Mouse (Mus musculus) intestine, embryonic 14.5 days (tissue): ENCODE results near the gene Guf1. TPM values are rescaled to one million over a fixed set of nuclear protein-coding genes. Genes with fewer than 3 reads are reported as not detected.

Source experiments
- ATAC-seq: fragments of 200-750 bp; cut with Nextera tagmentation; replicated peaks from 2 replicates; pipeline ENCODE4 v1.8.0; 2017; ENCODE audit warnings: low read depth, moderate number of reproducible peaks, moderate TSS enrichment, moderate library complexity; ENCODE audit not compliant: low FRiP score, low TSS enrichment
- DNase-seq: peaks from one replicate; pipeline ENCODE4 v3.0.0-alpha.2; 2018; ENCODE audit warnings: low spot score
- H3K27ac ChIP-seq: fragments of 300-500 bp; sonication (generic); 2 replicates; pipeline ENCODE4 v1.5.1; 2014; ENCODE audit warnings: low read depth, mild to moderate bottlenecking, control low read depth
- H3K27me3 ChIP-seq: fragments of 300-500 bp; sonication (generic); replicated peaks from 2 replicates; pipeline ENCODE4 v1.6.1; 2014; ENCODE audit warnings: low read length, control low read depth; ENCODE audit not compliant: control insufficient read depth, insufficient read depth
- H3K36me3 ChIP-seq: fragments of 300-500 bp; sonication (generic); 2 replicates; pipeline ENCODE4 v1.6.1; 2014; ENCODE audit warnings: low read length, control low read depth; ENCODE audit not compliant: control insufficient read depth, insufficient read depth
- H3K4me1 ChIP-seq: fragments of 300-500 bp; sonication (generic); replicated peaks from 2 replicates; pipeline ENCODE4 v1.6.1; 2014; ENCODE audit warnings: low read length, control low read depth, mixed read lengths; ENCODE audit not compliant: control insufficient read depth, insufficient read depth
- H3K4me2 ChIP-seq: fragments of 300-500 bp; sonication (generic); 2 replicates; pipeline ENCODE4 v1.6.1; 2014; ENCODE audit warnings: low read length
- H3K4me3 ChIP-seq: fragments of 300-500 bp; sonication (generic); 2 replicates; pipeline ENCODE4 v1.5.1; 2014; ENCODE audit warnings: low read depth, low read length, control low read depth, mixed read lengths
- H3K9ac ChIP-seq: fragments of 300-500 bp; sonication (generic); 2 replicates; pipeline ENCODE4 v1.6.1; 2014; ENCODE audit warnings: mild to moderate bottlenecking, low read length
- H3K9me3 ChIP-seq: fragments of 300-500 bp; sonication (generic); 2 replicates; pipeline ENCODE4 v1.6.1; 2016; ENCODE audit warnings: low read length, control low read depth; ENCODE audit not compliant: control insufficient read depth
- WGBS: fragments of 180-500 bp; shearing (Covaris S2); extraction: QIAGEN DNeasy Blood & Tissue Kit; methylation state at CpG from one replicate; pipeline ENCODE4 v1.1.7; 2014; 5-methylcytosine and 5-hydroxymethylcytosine counted together
- polyA plus RNA-seq: library from polyadenylated mRNA; unstranded; fragments of >200 nt; fragmentation: Nextera tagmentation; extraction: Ambion mirVana; gene quantifications from 2 replicates; pipeline ENCODE4 v1.2.1, GENCODE M21; 2014

The Guf1 gene
- polyA plus RNA-seq, 1 experiment from 2014 or later: 55.6 TPM

DNA sequence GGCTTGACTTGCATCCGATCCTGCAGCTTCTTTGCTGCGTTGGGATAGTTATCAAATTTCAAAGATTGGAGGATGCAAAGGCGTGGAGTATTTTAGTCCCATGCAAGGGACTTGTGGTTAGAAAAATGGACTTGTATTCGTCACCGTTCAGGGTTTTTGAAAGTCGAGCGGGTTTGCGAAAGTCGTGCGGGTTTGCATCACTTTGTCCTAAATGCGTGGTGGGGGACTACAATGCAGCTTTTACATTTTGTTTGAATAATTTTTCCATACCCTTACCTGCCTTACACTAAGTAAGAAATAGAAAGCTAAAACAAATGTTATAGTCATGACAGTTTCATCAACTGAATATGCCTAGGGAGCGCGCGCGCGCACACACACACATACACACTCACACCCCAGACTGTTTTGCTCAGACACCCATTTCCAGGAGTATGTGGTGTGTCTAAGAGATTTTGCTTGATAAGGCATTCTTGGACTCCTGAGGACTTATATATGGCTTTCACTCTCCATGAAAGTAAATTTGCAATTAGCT, 747 bp downstream of the Guf1 start:
- WGBS: 12% methylated on average over 16 of the region's 16 CpGs
- ATAC-seq: no peak
- H3K4me2 ChIP-seq: peak overlapping the region; percentile 71

DNA sequence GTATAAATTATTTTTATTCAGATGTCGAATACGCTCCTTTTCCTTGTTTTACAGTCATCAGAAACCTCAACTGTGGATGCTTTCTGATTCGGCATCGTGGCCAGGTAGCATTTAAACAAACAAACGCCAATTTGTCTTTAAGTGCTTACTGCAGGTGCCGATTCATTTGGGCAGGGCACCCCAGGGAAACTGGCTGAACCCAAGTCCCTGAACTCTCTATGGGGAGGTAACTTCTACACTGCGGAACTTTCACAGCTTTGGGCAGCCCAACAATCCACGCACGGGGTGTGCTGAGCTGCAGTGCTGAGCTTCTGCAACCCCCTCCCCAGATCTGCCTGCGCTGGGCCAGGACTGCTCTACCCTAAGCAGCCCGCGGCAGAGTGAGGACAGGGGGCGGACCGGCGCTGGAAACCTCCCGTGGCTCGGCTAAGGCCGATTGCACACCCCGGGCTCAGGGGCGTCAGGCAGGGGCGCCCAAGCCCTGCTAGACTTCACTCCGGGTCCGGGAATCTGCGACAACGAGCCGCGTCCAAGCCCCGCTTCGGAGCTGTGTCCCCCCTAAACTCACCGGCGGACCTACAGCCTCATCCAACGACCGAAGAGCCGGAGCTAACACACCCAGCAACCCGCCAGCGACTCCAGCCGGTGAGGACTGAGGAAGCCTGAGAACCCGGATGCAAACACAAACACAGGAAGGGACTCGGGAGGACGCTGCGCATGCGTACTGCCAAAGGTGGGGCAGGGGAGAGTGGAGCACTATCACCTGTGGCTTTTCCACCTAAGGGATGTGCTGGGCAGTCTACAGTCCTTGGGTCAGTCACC, 35.1 kb downstream of the Guf1 start, which contains the start of gene Gnpda2:
Gnpda2 (minus strand) TSS at position 701 of the 822 bp plus-strand sequence.
- ATAC-seq: peak; percentile 95
- Histone ChIP-seq H3K27me3 (no peaks in the 10 kb centered on the region), H3K27ac (peak within 1 kb of the TSS; percentile 75), H3K4me1 (peaks cover 7% of the 10 kb centered on the region; the same call in 1 of the 2 replicates), H3K4me2 (peak within 1 kb of the TSS; percentile 60), H3K4me3 (peak within 1 kb of the TSS; percentile 62), H3K9ac (peak within 1 kb of the TSS; percentile 83), H3K9me3 (no peaks in the 10 kb centered on the region), H3K36me3 (peaks cover 14% of the 10 kb centered on the region)
- WGBS: 3% methylated on average over 42 of the region's 42 CpGs
- peak; percentile 93 for DNase-seq

More for the DNA sequence above, 747 bp downstream of the Guf1 start:
- Histone ChIP-seq H3K27ac (peak overlapping the region; percentile 82), H3K4me3 (peak overlapping the region; percentile 95), H3K9me3 (no peaks in the 10 kb centered on the region), H3K36me3 (peaks cover 30% of the 10 kb centered on the region), H3K27me3 (no peaks in the 10 kb centered on the region), H3K9ac (peak overlapping the region; percentile 91), H3K4me1 (peaks cover 6% of the 10 kb centered on the region)
- DNase-seq: no peak

DNA sequence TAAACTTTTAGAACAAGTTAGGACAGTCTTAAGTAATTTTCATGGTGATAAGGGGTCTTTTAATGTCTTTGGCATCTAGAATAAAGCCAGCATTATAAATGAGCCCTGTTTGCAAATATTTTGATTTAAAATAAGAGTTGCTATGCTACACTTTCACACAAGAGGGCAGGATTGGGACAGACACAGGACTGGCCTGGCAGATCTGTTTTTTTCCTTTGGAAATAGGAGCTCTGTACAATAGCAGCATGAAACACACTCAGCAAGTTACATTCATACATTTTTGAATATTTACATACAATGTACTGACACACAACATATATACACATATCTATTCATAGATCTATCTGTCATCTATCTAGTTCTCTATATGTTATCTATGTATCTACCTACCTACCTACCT, 44.3 kb downstream of the Guf1 start:
- H3K9me3 ChIP-seq: no peaks in the 10 kb centered on the region
- H3K27ac ChIP-seq: no peak overlapping the region

DNA sequence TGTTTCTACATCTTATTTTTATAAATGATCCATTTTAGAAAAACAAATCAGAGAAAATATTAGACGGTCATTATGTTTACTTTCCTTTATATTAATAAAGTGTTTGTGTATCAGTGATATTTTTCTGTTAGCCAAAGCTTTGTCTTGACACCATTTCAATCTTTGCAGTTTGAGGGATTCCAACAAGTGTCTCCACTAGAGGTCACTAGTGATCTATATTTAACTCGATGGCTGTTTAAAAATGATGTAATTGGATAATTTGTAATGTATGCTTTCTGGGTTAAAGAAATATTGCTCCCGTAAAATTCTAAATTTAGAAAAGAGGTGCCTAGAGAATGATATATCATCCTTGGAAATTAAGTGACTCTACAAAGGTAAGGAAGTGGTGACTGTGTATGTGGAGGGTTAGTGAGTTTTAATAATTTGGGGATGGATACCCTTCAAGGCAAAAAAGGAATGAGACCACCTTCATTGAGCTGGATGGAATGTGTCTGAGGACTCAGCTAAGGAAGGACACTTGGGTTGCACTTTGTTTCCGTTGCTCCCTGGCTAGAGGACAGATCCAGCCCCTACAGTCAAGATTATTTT, 56.6 kb downstream of the Guf1 start:
- ATAC-seq (no peak), DNase-seq (no peak)
- no peaks in the 10 kb centered on the region for H3K36me3 ChIP-seq
- H3K4me2 ChIP-seq: no peak overlapping the region
- H3K4me3 ChIP-seq: no peak overlapping the region
- WGBS: 21% methylated on average over 4 of the region's 4 CpGs
- H3K4me1 ChIP-seq: no peaks in the 10 kb centered on the region
- no peak overlapping the region for H3K9ac ChIP-seq
- no peaks in the 10 kb centered on the region for H3K27me3 ChIP-seq
- H3K9me3 ChIP-seq: no peaks in the 10 kb centered on the region
- H3K27ac ChIP-seq: no peak overlapping the region

More for the DNA sequence above, 44.3 kb downstream of the Guf1 start:
- Histone ChIP-seq H3K4me2 (no peak overlapping the region), H3K9ac (no peak overlapping the region), H3K36me3 (no peaks in the 10 kb centered on the region), H3K4me3 (no peak overlapping the region), H3K4me1 (no peaks in the 10 kb centered on the region), H3K27me3 (no peaks in the 10 kb centered on the region)
- ATAC-seq (no peak), DNase-seq (no peak)

DNA sequence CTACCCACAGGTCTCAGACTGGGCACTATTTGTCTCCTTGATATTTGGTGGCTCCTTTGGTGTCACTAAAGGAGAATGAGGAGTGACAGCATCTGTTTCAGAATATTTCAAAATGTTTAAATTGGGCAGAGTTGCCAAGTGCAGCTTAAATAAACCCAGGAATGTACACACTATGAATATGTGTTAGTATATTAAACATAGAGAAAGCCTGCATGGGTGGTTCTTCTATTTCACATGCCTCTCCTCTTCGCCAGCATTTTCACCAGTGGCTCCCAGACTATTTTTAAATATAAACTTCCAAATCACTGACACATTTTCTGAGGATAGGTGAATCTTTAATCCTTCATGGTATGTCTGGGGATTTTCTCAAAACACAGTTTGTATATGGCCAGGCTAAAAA, 64.2 kb downstream of the Guf1 start:
- Histone ChIP-seq H3K27me3 (no peaks in the 10 kb centered on the region), H3K36me3 (no peaks in the 10 kb centered on the region), H3K9me3 (no peaks in the 10 kb centered on the region), H3K9ac (no peak overlapping the region), H3K4me3 (no peak overlapping the region), H3K4me2 (no peak overlapping the region), H3K27ac (no peak overlapping the region), H3K4me1 (no peaks in the 10 kb centered on the region)
- no peak for ATAC-seq
- WGBS: 32% methylated on average over 1 of the region's 1 CpGs
- no peak for DNase-seq

Other genes with a start within 250 kb of the Guf1 start
- 0.70 and 0.97 TPM in 2 replicates for gene Kctd8, start 215.2 kb upstream of the Guf1 start, polyA plus RNA-seq
- gene Yipf7, start 14.3 kb upstream of the Guf1 start, polyA plus RNA-seq: 0.19 TPM in 1 of 2 replicates, not detected in the other
- gene Gnpda2, start 35.4 kb downstream of the Guf1 start, polyA plus RNA-seq: 40.8 and 42.2 TPM in 2 replicates